8 mouse cellular contexts compared by ENCODE assay signal in the genomic region with DNA sequence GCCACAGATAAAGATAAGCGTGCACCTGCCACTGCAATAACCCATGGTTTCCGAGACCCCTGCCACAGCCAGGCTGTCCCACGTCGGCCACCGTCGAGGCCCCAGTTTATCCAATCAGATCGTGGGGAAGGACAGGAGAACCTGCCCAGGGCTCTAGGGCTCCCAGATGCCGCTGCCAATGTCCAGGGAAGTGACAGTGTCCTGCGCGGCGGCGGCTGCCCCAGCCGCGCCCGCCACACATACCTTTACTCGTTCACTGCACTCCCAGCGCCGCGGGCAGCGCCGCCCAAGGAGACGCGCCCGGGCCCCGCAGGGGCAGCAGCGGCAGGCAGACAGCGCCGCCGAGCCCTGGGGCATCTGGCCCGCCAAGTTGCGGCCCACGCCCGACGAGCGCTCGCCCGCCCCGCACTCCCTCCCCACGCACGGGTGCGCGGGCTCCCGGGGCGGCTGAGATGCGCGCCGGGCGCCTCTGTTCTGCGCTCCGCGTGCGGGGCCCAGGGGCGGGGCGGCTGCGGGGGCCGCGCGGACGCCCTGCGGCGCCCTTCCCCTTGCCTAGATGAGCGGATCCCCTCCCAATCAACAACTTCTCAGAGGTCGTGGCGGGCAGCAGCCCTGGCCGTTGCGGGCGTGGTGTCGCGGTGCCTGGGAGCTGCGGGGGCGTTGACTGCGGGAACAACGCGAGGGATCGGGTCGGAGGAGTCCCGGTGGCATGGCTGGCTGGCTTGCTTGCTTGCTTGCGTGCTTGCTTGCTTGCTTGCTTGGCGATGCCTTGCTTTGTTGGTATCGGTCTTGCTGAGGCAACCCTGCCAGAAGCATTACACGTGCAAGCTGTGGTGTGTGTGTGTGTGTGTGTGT. TPM values are rescaled to one million over a fixed set of nuclear protein-coding genes. Genes with fewer than 3 reads are reported as not detected.
A peak's percentile ranks its signal among the peaks of the same experiment; 100 is the strongest.
DNase-seq lines count a peak whose midpoint lies in the region; ATAC-seq lines count a peak whose summit lies in the region.

A gene (minus strand): TSS at position 811 of the 855 bp plus-strand sequence.

- H3K4me1 ChIP-seq in embryonic facial prominence, embryonic 14.5 days (ENCODE audit: control insufficient read depth, insufficient read depth, low read length), result no peaks in the 10 kb centered on the region
- no peaks in the 10 kb centered on the region for H3K4me1 ChIP-seq in heart, embryonic 11.5 days (ENCODE audit: control insufficient read depth, insufficient read depth, low read length)
- peaks cover 4% of the 10 kb centered on the region; the same call in 1 of the 2 replicates for H3K4me1 ChIP-seq in limb, embryonic 15.5 days

- peak within 1 kb of the TSS; percentile 96 for H3K4me2 ChIP-seq in embryonic facial prominence, embryonic 14.5 days (ENCODE audit: low read depth, low read length)
- peak within 1 kb of the TSS; percentile 99 for H3K4me2 ChIP-seq in heart, embryonic 11.5 days
- H3K4me2 ChIP-seq in limb, embryonic 15.5 days, result peak within 1 kb of the TSS; percentile 99

- 1% methylated on average over 18 of the region's 81 CpGs for WGBS in embryonic facial prominence, embryonic 14.5 days
- WGBS in heart, embryonic 11.5 days (ENCODE audit: insufficient replicate concordance), result under 1% methylated on average over 76 of the region's 81 CpGs
- WGBS in limb, embryonic 15.5 days, result under 1% methylated on average over 81 of the region's 81 CpGs

- H3K4me3 ChIP-seq in embryonic facial prominence, embryonic 14.5 days (ENCODE audit: low read depth, low read length), result peak within 1 kb of the TSS; percentile 71
- peak within 1 kb of the TSS; percentile 86 for H3K4me3 ChIP-seq in heart, embryonic 11.5 days (ENCODE audit: low read depth, low read length)
- peak within 1 kb of the TSS; percentile 62 for H3K4me3 ChIP-seq in limb, embryonic 15.5 days

- ATAC-seq in embryonic facial prominence, embryonic 14.5 days (ENCODE audit: low read depth), result peak; percentile 78
- ATAC-seq in heart, embryonic 11.5 days (replicated peaks; ENCODE audit: insufficient number of reproducible peaks, low FRiP score, low TSS enrichment), result peak; percentile 62
- no peak; the same call in 1 of the 2 replicates for ATAC-seq in limb, embryonic 15.5 days (ENCODE audit: insufficient number of reproducible peaks, low FRiP score, low TSS enrichment, low read depth)

- H3K9ac ChIP-seq in embryonic facial prominence, embryonic 14.5 days (ENCODE audit: low read depth, low read length), result peak within 1 kb of the TSS; percentile 72
- peak within 1 kb of the TSS; percentile 76 for H3K9ac ChIP-seq in heart, embryonic 11.5 days (ENCODE audit: low read depth, low read length)
- H3K9ac ChIP-seq in limb, embryonic 15.5 days, result peak within 1 kb of the TSS; percentile 44

- 0 out of 2 replicates have a peak, but pooled peaks cover 14% of the 10 kb centered on the region for H3K27me3 ChIP-seq in embryonic facial prominence, embryonic 14.5 days (replicated peaks; ENCODE audit: control insufficient read depth, insufficient read depth, low read length)
- H3K27me3 ChIP-seq in heart, embryonic 11.5 days (ENCODE audit: control insufficient read depth, insufficient read depth, low read length), result 0 out of 2 replicates have a peak, but pooled peaks cover 3% of the 10 kb centered on the region
- H3K27me3 ChIP-seq in limb, embryonic 15.5 days, result peaks cover 10% of the 10 kb centered on the region; the same call in 1 of the 2 replicates

- DNase-seq in kidney, adult 18-20 months, result peak; percentile 13
- no peak for DNase-seq in kidney, adult 11 months
- peak; percentile 55 for DNase-seq in embryonic facial prominence, embryonic 14.5 days (ENCODE audit: low spot score)
- peak; percentile 24 for DNase-seq in kidney, postnatal 10 days
- peak; percentile 2 for DNase-seq in ovary, adult 18-20 months (ENCODE audit: low spot score)
- DNase-seq in T-cell, adult 2 months (ENCODE audit: low spot score), result no peak

- no peak within 1 kb of the TSS for H3K27ac ChIP-seq in embryonic facial prominence, embryonic 14.5 days (replicated peaks; ENCODE audit: low read depth, low read length)
- no peak within 1 kb of the TSS for H3K27ac ChIP-seq in heart, embryonic 11.5 days (ENCODE audit: low read depth, low read length)
- H3K27ac ChIP-seq in limb, embryonic 15.5 days, result no peak within 1 kb of the TSS

- H3K36me3 ChIP-seq in embryonic facial prominence, embryonic 14.5 days (ENCODE audit: control insufficient read depth, insufficient read depth, low read length), result no peaks in the 10 kb centered on the region
- no peaks in the 10 kb centered on the region for H3K36me3 ChIP-seq in heart, embryonic 11.5 days (ENCODE audit: control insufficient read depth, insufficient read depth, low read length)
- H3K36me3 ChIP-seq in limb, embryonic 15.5 days, result no peaks in the 10 kb centered on the region

- no peaks in the 10 kb centered on the region for H3K9me3 ChIP-seq in embryonic facial prominence, embryonic 14.5 days (ENCODE audit: control insufficient read depth, low read length)
- H3K9me3 ChIP-seq in heart, embryonic 11.5 days (replicated peaks; ENCODE audit: control insufficient read depth, low read length), result no peaks in the 10 kb centered on the region
- no peaks in the 10 kb centered on the region for H3K9me3 ChIP-seq in limb, embryonic 15.5 days

RNA-seq across cellular contexts. Expression of the gene that starts here (rescaled TPM):
- polyA plus RNA-seq in embryonic facial prominence, embryonic 14.5 days (2014; fragmentation: Nextera tagmentation; extraction: Ambion mirVana), result 1.6 and 2.4 TPM in 2 replicates
- 0.34 and 0.76 TPM in 2 replicates for polyA plus RNA-seq in heart, embryonic 11.5 days (2014; fragmentation: Nextera tagmentation; extraction: Ambion mirVana)
- polyA plus RNA-seq in limb, embryonic 15.5 days (2015; fragmentation: Nextera tagmentation; extraction: Ambion mirVana), result 0.89 and 1.4 TPM in 2 replicates

Comparison
In these comparisons a context has a peak if more than half of its experiments do, and no peak if none do; other contexts are left out.
1. DNase-seq: peak in kidney, adult 18-20 months (single experiment), embryonic facial prominence, embryonic 14.5 days (single experiment), kidney, postnatal 10 days (single experiment) and ovary, adult 18-20 months (single experiment); none in kidney, adult 11 months (single experiment) and T-cell, adult 2 months (single experiment).
2. Peak in ATAC-seq, H3K4me3 ChIP-seq, H3K9ac ChIP-seq and H3K4me2 ChIP-seq in heart, embryonic 11.5 days; RNA of the gene not detected or under 1 TPM.
3. Peak in every context shown above with its lines, with median percentiles within 50 percentile points of each other: H3K4me2 ChIP-seq, H3K4me3 ChIP-seq and H3K9ac ChIP-seq.